Mouse (Mus musculus): Measurements from ENCODE around the gene Gpr146.
"Not testable (repeated sequence)": the region's sequence is repeated elsewhere in the genome, so short reads cannot be mapped to it uniquely, and the experiment has no call there.

Gpr146 gene

GRCm38 (mm10) chr5:139383234-139383633, 5.7 kb downstream of the Gpr146 start:
- DNase-seq = no peak

GRCm38 (mm10) chr5:139384531-139384930, 7.0 kb downstream of the Gpr146 start:
- peak in 1 of 2 experiments; percentile 69 for DNase-seq

- no peak for DNase-seq
These were observed 8.6 kb downstream of the Gpr146 start for GRCm38 (mm10) chr5:139386047-139386446.

- DNase-seq = no peak
These were observed 10.1 kb downstream of the Gpr146 start for GRCm38 (mm10) chr5:139387329-139388194.

GRCm38 (mm10) chr5:139388195-139388570, 10.7 kb downstream of the Gpr146 start:
- DNase-seq = peak in 1 of 2 experiments; percentile 37

- DNase-seq = no peak
These were observed 11.5 kb downstream of the Gpr146 start for GRCm38 (mm10) chr5:139388694-139389675.

- DNase-seq = peak in 1 of 2 experiments; percentile 39
These were observed 12.2 kb downstream of the Gpr146 start for GRCm38 (mm10) chr5:139389676-139390061.

GRCm38 (mm10) chr5:139390324-139391119, 13.0 kb downstream of the Gpr146 start:
- not testable (repeated sequence) for DNase-seq

- no peak for DNase-seq
These were observed 14.0 kb downstream of the Gpr146 start for GRCm38 (mm10) chr5:139391309-139391990.

- DNase-seq = no peak
These were observed 15.0 kb downstream of the Gpr146 start for GRCm38 (mm10) chr5:139392219-139393196.

GRCm38 (mm10) chr5:139393197-139393588, 15.7 kb downstream of the Gpr146 start:
- no peak for DNase-seq

- no peak for DNase-seq
These were observed 16.9 kb downstream of the Gpr146 start for GRCm38 (mm10) chr5:139394399-139394798.

- no peak for DNase-seq
These were observed 18.0 kb downstream of the Gpr146 start for GRCm38 (mm10) chr5:139395528-139395927.

- no peak for DNase-seq
These were observed 19.9 kb downstream of the Gpr146 start for GRCm38 (mm10) chr5:139397359-139397916.

GRCm38 (mm10) chr5:139397959-139398753, 20.7 kb downstream of the Gpr146 start:
- peak; percentile 94 to 98 for DNase-seq

GRCm38 (mm10) chr5:139398786-139399185, 21.3 kb downstream of the Gpr146 start:
- no peak for DNase-seq

- DNase-seq = no peak
These were observed 22.5 kb downstream of the Gpr146 start for GRCm38 (mm10) chr5:139399991-139400390.

GRCm38 (mm10) chr5:139402106-139402505, 24.6 kb downstream of the Gpr146 start:
- DNase-seq = no peak

GRCm38 (mm10) chr5:139403692-139404260, 26.3 kb downstream of the Gpr146 start:
- no peak for DNase-seq

Data from kidney, adult 8-10 months (tissue).